Mouse (Mus musculus) neural tube, embryonic 15.5 days (tissue): ENCODE measurements around the gene Klk1b1. TPM values are rescaled to one million over a fixed set of nuclear protein-coding genes. Genes with fewer than 3 reads are reported as not detected.
"Not testable (repeated sequence)": the region's sequence is repeated elsewhere in the genome, so short reads cannot be mapped to it uniquely, and the experiment has no call there.

Source experiments
- ATAC-seq: fragments of 200-750 bp; cut with Nextera tagmentation; 2 replicates; pipeline ENCODE4 v1.8.0; 2017; ENCODE audit warnings: mild to moderate bottlenecking, moderate TSS enrichment, moderate library complexity; ENCODE audit not compliant: low FRiP score
- H3K27ac ChIP-seq: fragments of 300-500 bp; sonication (generic); replicated peaks from 2 replicates; pipeline ENCODE4 v1.5.1; 2015; ENCODE audit warnings: mild to moderate bottlenecking, inconsistent platforms
- H3K27me3 ChIP-seq: fragments of 300-500 bp; sonication (generic); replicated peaks from 2 replicates; pipeline ENCODE4 v1.6.1; 2015; ENCODE audit warnings: inconsistent platforms
- H3K36me3 ChIP-seq: fragments of 300-500 bp; sonication (generic); 2 replicates; pipeline ENCODE4 v1.6.1; 2015; ENCODE audit warnings: inconsistent platforms
- H3K4me1 ChIP-seq: fragments of 300-500 bp; sonication (generic); 2 replicates; pipeline ENCODE4 v1.6.1; 2015; ENCODE audit warnings: inconsistent platforms
- H3K4me2 ChIP-seq: fragments of 300-500 bp; sonication (generic); 2 replicates; pipeline ENCODE4 v1.6.1; 2015; ENCODE audit warnings: inconsistent platforms, mild to moderate bottlenecking, moderate library complexity
- H3K4me3 ChIP-seq: fragments of 300-500 bp; sonication (generic); replicated peaks from 2 replicates; pipeline ENCODE4 v1.5.1; 2015; ENCODE audit warnings: mild to moderate bottlenecking, inconsistent platforms
- H3K9ac ChIP-seq: fragments of 300-500 bp; sonication (generic); replicated peaks from 2 replicates; pipeline ENCODE4 v1.6.1; 2015; ENCODE audit warnings: mild to moderate bottlenecking, inconsistent platforms
- H3K9me3 ChIP-seq: fragments of 300-500 bp; sonication (generic); replicated peaks from 2 replicates; pipeline ENCODE4 v1.6.1; 2016; ENCODE audit warnings: inconsistent platforms
- whole genome bisulfite sequencing: fragments of 180-500 bp; shearing (Covaris S2); methylation state at CpG from one replicate; pipeline ENCODE4 v1.1.7; 2015; ENCODE audit warnings: mixed read lengths; 5-methylcytosine and 5-hydroxymethylcytosine counted together
- polyA plus RNA-seq: library from polyadenylated mRNA; unstranded; fragments of >200 nt; fragmentation: Nextera tagmentation; extraction: Ambion mirVana; gene quantifications from 2 replicates; pipeline ENCODE4 v1.2.1, GENCODE M21; 2015

The Klk1b1 gene
- polyA plus RNA-seq, 1 experiment from 2014 or later: not detected

DNA sequence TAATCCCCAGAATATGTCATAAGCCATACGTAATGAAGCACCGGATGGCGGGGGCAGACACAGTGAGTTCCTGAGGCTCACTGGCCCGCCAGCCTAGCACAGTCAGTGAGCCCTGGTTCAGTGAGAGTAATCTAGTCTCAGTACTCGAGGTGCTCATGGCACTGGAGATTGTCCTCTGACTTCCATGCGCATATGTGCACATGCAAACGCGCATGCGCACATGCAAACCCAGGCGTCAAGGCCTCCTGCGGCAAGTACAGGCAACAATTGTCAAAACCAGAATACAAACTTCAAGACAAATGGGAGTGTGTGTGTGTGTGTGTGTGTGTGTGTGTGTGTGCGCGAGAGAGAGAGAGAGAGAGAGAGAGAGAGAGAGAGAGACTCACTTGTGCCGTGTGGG is 30.0 kb upstream of the Klk1b1 start:
- Histone ChIP-seq H3K4me3 (no peak overlapping the region), H3K4me2 (no peak overlapping the region), H3K9ac (no peak overlapping the region), H3K36me3 (no peaks in the 10 kb centered on the region), H3K9me3 (no peaks in the 10 kb centered on the region), H3K27ac (no peak overlapping the region), H3K4me1 (no peaks in the 10 kb centered on the region), H3K27me3 (no peaks in the 10 kb centered on the region)
- WGBS: 88% methylated on average over 14 of the region's 14 CpGs
- ATAC-seq: no peak

DNA sequence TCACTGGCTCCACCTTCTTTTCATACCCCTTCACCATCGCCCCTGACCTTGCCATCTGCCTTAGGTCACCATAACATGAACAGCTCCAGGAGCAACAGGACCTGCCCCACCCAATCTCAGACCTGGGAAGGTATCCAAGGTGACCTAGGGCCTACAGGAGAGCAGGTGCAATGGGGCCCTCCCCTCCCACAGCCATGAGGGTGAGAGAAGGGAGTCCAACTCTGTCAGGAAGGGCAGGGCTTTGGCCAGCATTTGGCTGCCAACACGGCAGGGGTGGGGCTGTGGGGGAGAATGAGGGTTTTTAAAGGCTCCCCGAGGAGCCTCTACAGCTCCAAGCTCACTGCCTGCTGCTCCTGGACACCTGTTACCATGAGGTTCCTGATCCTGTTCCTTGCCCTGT is 24.3 kb upstream of the Klk1b1 start:
- H3K36me3 ChIP-seq, H3K4me2 ChIP-seq, H3K27me3 ChIP-seq, H3K4me1 ChIP-seq, H3K9ac ChIP-seq, H3K27ac ChIP-seq, ATAC-seq, H3K4me3 ChIP-seq, H3K9me3 ChIP-seq: not testable (repeated sequence)
- 78% methylated on average over 3 of the region's 3 CpGs for WGBS

DNA sequence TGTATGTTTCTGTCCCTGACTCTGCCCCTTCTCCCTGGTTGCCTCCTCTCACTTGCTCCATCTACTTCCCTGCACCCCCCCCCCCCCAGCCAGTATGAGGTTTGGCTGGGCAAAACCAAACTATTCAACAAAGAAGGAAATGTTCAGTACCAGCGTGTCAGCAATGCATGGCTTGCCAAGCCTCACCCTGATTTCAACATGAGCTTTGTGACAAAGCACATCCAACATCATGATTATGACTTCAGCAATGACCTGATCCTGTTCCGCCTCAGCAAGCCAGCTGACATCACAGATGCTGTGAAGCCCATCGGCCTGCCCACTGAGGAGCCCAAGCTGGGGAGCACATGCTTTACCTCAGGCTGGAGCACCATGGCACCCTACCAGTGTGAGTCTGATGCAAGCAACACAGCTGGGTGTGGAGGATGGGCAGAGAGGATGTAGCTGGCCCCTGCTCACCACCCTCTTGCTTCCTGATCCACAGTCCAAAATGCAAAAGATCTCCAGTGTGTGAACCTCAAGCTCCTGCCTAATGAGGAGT is 21.8 kb upstream of the Klk1b1 start:
- Histone ChIP-seq H3K9ac (no peak overlapping the region), H3K9me3 (no peaks in the 10 kb centered on the region), H3K27me3 (no peaks in the 10 kb centered on the region), H3K4me3 (no peak overlapping the region), H3K4me2 (no peak overlapping the region), H3K36me3 (no peaks in the 10 kb centered on the region), H3K4me1 (no peaks in the 10 kb centered on the region), H3K27ac (no peak overlapping the region)
- ATAC-seq: no peak
- WGBS: 82% methylated on average over 3 of the region's 3 CpGs

DNA sequence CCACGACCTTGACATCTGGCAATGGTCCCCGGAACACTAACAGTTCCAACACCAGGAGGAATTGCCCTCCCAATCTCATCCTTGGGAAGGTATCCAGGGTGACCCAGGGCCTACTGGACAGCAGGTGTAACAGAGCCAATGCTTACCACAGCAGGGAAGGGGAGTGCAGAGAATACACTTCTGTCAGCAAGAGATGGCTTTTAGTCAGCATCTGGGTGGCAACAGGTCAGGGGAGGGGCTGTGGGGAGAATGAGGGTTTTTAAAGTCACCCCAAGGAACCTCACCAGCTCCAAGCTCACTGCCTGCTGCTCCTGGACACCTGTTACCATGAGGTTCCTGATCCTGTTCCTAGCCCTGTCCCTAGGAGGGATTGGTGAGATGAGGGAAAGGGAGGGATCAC is 16.2 kb upstream of the Klk1b1 start, which contains the start of gene Klk1b8:
Gene Klk1b8 (plus strand): TSS at position 301 of the 400 bp plus-strand sequence.
- Histone ChIP-seq H3K9me3 (no peaks in the 10 kb centered on the region), H3K4me1 (no peaks in the 10 kb centered on the region), H3K27ac (no peak within 1 kb of the TSS), H3K27me3 (no peaks in the 10 kb centered on the region), H3K36me3 (no peaks in the 10 kb centered on the region), H3K4me2 (no peak within 1 kb of the TSS), H3K4me3 (no peak within 1 kb of the TSS), H3K9ac (no peak within 1 kb of the TSS)
- no peak for ATAC-seq
- WGBS: 82% methylated on average over 2 of the region's 2 CpGs

DNA sequence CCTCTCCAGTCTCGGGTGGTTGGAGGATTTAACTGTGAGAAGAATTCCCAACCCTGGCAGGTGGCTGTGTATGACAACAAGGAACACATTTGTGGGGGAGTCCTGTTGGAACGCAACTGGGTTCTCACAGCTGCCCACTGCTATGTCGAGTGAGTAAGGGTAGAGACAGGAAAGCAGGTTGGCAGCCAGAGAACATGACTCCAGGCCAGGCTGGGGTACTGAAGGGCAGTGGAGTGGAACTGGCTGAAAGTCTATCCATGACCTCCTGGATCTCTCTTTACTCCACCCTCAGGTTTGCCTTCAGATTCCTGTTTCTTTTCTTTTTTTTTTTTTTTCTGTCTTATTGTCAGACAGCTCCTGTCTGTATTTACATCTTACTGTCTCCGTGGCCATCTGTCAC is 13.8 kb upstream of the Klk1b1 start:
- WGBS: 69% methylated on average over 4 of the region's 4 CpGs
- H3K9me3 ChIP-seq: no peaks in the 10 kb centered on the region

DNA sequence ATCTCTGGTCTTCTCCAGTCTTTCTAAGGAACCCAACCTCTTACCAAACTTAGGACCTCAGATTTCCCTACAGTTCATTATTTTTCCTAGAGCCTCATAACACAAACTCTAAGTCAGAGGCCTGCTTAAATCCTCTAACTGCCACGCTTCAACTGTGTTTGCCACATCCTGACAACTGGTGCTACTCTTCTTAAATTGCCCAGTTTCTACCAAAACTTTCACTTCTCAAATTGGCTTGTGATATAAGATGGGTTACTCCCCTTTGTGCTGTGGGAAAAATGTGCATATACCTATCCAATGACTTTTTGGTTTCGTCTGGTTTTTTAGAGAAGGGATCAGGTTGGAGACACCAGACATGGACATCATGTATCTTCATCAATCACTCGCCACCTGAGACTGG is 507 bp downstream of the Klk1b1 start:
- 91% methylated on average over 3 of the region's 3 CpGs for WGBS

More for the DNA sequence above, 13.8 kb upstream of the Klk1b1 start:
- H3K4me3 ChIP-seq: no peak overlapping the region
- ATAC-seq: no peak
- no peak overlapping the region for H3K9ac ChIP-seq
- no peaks in the 10 kb centered on the region for H3K4me1 ChIP-seq
- no peaks in the 10 kb centered on the region for H3K36me3 ChIP-seq
- no peaks in the 10 kb centered on the region for H3K27me3 ChIP-seq
- no peak overlapping the region for H3K4me2 ChIP-seq
- H3K27ac ChIP-seq: no peak overlapping the region

DNA sequence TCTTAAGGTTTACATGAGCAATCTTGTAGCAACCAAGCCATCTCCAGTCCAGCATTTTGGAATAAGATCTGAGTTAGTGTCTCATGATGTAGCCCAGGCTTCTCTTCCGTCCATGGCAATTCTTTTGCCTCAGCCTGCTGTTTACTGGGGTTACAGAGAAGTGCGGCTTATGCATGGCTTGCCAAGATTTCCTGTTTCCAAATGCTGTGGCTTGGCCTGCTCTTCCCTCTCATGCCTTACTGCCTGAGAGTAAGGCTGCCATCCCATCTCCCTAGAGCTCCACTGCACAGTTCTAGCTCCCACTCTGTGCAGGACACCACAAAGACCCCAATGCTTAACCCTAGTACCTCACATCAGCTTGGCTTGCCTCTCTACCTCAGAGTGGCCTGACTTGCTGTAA is 1.1 kb downstream of the Klk1b1 start:
- H3K27me3 ChIP-seq: no peaks in the 10 kb centered on the region
- no peak overlapping the region for H3K4me3 ChIP-seq
- H3K4me2 ChIP-seq: no peak overlapping the region
- ATAC-seq: no peak
- H3K9me3 ChIP-seq: no peaks in the 10 kb centered on the region
- no peaks in the 10 kb centered on the region for H3K4me1 ChIP-seq
- WGBS: 89% methylated on average over 2 of the region's 2 CpGs
- H3K27ac ChIP-seq: no peak overlapping the region
- H3K36me3 ChIP-seq: no peaks in the 10 kb centered on the region
- no peak overlapping the region for H3K9ac ChIP-seq

More for the DNA sequence above, 507 bp downstream of the Klk1b1 start:
- H3K27ac ChIP-seq: no peak overlapping the region
- no peaks in the 10 kb centered on the region for H3K27me3 ChIP-seq
- no peaks in the 10 kb centered on the region for H3K4me1 ChIP-seq
- no peak for ATAC-seq
- no peaks in the 10 kb centered on the region for H3K9me3 ChIP-seq
- no peak overlapping the region for H3K4me2 ChIP-seq
- no peak overlapping the region for H3K4me3 ChIP-seq
- H3K36me3 ChIP-seq: no peaks in the 10 kb centered on the region
- no peak overlapping the region for H3K9ac ChIP-seq

DNA sequence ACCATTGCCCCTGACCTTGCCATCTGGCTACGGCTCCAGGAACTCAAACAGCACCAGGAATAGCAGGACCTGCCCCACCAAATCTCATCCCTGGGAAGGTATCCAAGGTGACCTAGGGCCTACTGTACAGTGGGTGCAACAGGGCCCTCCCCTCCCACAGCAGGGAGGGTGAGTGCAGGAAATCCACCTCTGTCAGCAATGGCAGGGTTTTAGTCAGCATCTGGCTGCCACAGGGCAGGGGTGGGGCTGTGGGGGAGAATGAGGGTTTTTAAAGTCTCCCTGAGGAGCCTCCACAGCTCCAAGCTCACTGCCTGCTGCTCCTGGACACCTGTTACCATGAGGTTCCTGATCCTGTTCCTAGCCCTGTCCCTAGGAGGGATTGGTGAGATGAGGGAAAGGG is 9.2 kb downstream of the Klk1b1 start, which contains the start of gene Klk1b9:
Gene Klk1b9 (plus strand): TSS at position 301 of the 400 bp plus-strand sequence.
- H3K4me2 ChIP-seq, H3K9ac ChIP-seq, H3K36me3 ChIP-seq, H3K9me3 ChIP-seq, H3K4me3 ChIP-seq, ATAC-seq, H3K4me1 ChIP-seq, H3K27me3 ChIP-seq, H3K27ac ChIP-seq: not testable (repeated sequence)
- 75% methylated on average over 1 of the region's 1 CpGs for WGBS

DNA sequence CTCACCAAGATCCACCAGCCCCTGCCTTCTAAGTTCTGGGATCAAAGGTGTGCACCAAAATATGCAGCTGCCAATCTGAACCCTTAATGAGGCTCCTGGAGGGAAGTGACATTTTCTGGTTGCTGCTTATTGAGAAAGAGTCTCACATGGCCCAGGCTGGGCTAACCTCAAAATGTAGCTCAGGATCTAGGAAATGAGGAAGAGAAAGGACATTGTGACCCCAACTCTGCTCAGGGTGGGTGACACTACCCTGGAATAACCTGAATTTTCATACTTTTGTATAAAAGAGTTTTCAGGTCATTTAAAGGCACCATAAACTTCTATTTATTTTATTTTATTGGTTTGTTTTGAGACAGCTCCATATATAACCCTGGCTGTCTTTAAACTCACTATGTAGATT is 19.1 kb downstream of the Klk1b1 start:
- H3K9me3 ChIP-seq: no peaks in the 10 kb centered on the region
- H3K27ac ChIP-seq: no peak overlapping the region
- H3K27me3 ChIP-seq: no peaks in the 10 kb centered on the region
- no peak overlapping the region for H3K9ac ChIP-seq
- H3K4me2 ChIP-seq: no peak overlapping the region
- no peaks in the 10 kb centered on the region for H3K4me1 ChIP-seq
- no peaks in the 10 kb centered on the region for H3K36me3 ChIP-seq
- no peak for ATAC-seq
- H3K4me3 ChIP-seq: no peak overlapping the region

DNA sequence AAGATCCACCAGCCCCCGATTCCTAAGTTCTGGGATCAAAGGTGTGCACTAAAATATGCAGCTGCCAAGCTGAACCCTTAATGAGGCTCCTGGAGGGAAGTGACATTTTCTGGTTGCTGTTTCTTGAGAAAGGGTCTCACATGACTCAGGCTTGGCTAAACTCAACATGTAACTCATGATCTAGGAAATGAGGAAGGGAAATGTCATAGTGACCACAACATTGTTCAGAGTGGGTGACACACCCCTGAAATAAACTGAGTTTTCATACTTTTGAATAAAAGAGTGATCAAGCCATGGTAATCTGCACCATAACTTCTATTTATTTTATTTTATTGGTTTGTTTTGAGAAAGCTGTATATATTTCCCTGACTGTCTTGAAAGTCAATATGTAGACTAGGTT is 28.3 kb downstream of the Klk1b1 start:
- H3K27ac ChIP-seq, H3K9ac ChIP-seq, H3K4me2 ChIP-seq, H3K4me3 ChIP-seq, ATAC-seq, H3K9me3 ChIP-seq, H3K36me3 ChIP-seq, H3K4me1 ChIP-seq, H3K27me3 ChIP-seq: not testable (repeated sequence)
- WGBS: 68% methylated on average over 1 of the region's 1 CpGs

DNA sequence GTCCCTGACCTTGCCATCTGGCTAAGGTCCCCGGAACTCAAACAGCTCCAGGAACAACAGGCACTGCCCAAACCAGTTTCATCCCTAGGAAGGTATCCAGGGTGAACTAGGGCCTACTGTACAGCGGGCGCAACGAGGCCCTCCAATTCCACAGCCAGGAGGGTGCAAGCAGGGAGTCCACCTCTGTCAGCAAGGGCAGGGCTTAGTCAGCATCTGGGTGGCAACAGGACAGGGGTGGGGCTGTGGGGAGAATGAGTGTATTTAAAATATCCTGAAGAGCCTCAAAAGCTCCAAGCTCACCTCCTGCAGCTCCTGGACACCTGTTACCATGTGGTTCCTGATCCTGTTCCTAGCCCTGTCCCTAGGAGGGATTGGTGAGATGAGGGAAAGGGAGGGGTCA is 29.0 kb downstream of the Klk1b1 start, which contains the start of gene Klk1b11:
Gene Klk1b11 (plus strand): TSS at position 301 of the 400 bp plus-strand sequence.
- WGBS: 83% methylated on average over 4 of the region's 4 CpGs
- not testable (repeated sequence) for H3K9ac ChIP-seq, ATAC-seq, H3K9me3 ChIP-seq, H3K36me3 ChIP-seq, H3K27ac ChIP-seq, H3K4me3 ChIP-seq, H3K4me2 ChIP-seq, H3K4me1 ChIP-seq, H3K27me3 ChIP-seq

DNA sequence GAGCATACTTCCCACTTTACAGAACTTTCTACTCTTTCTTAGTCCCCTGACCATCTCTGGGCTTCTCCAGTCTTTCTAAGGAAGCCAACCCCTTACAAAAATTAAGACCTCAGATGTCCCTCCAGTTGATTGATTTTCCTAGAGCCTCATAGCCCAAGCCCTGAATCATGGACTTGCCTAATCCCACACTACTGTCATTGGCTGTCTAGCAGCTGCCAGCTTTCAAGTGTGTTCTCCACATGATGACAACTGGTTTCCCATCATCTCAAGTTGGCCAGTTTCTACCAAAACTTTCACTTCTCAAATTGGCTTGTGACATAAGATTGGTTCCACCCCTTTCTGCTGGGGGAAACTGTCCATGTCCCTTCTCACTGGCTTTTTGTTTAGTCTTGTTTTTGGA is 38.3 kb downstream of the Klk1b1 start:
- H3K9ac ChIP-seq: no peak overlapping the region
- H3K4me2 ChIP-seq: no peak overlapping the region
- no peaks in the 10 kb centered on the region for H3K9me3 ChIP-seq
- no peaks in the 10 kb centered on the region for H3K4me1 ChIP-seq
- H3K27ac ChIP-seq: no peak overlapping the region
- ATAC-seq: no peak
- no peaks in the 10 kb centered on the region for H3K36me3 ChIP-seq
- H3K27me3 ChIP-seq: no peaks in the 10 kb centered on the region
- H3K4me3 ChIP-seq: no peak overlapping the region

DNA sequence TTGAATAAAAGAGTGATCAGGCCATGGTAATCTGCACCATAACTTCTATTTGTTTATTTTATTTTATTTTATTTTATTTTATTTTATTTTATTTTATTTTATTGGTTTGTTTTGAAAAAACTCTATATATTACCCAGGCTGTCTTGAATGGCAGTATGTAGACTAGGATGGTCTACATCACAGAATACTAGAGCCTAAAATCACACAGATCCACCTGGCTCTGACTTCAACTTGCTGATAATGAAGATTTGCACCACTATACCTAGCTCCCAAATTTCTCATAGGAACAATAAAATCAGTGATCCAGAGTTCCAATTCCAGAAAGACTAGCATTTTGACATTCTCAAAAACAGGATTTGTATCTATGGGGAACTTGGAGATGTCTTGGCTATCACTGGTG is 45.3 kb downstream of the Klk1b1 start, which contains the start of gene Klk1b26:
Gene Klk1b26 (plus strand): TSS at position 301 of the 400 bp plus-strand sequence.
- not testable (repeated sequence) for H3K9ac ChIP-seq, H3K4me3 ChIP-seq, H3K9me3 ChIP-seq, H3K36me3 ChIP-seq, ATAC-seq, H3K4me2 ChIP-seq, H3K4me1 ChIP-seq, H3K27ac ChIP-seq, H3K27me3 ChIP-seq
